Mouse (Mus musculus) cortical plate, adult 2 months (tissue): ENCODE measurements around the gene Twf1. TPM values are rescaled to one million over a fixed set of nuclear protein-coding genes. Genes with fewer than 3 reads are reported as not detected.
A peak's percentile ranks its signal among the peaks of the same experiment; 100 is the strongest.

ENCODE experiments used
- H3K27ac ChIP-seq: fragments of 200-500 bp; 2 replicates; pipeline ENCODE4 v1.5.1; 2012; ENCODE audit warnings: low read length, control low read depth, inconsistent platforms; ENCODE audit not compliant: insufficient read depth
- H3K4me1 ChIP-seq: fragments of 200-500 bp; 2 replicates; pipeline ENCODE4 v1.6.1; 2011; ENCODE audit warnings: low read length; ENCODE audit not compliant: control insufficient read depth, insufficient read depth
- H3K4me3 ChIP-seq: fragments of 200-500 bp; 2 replicates; pipeline ENCODE4 v1.5.1; 2011; ENCODE audit warnings: mild to moderate bottlenecking, low read length, control low read depth; ENCODE audit not compliant: insufficient read depth
- CTCF ChIP-seq: fragments of 200-500 bp; IDR thresholded peaks from 2 replicates; pipeline ENCODE4 v1.5.1; 2011; ENCODE audit warnings: mild to moderate bottlenecking, control low read depth, low read length; ENCODE audit not compliant: insufficient read depth; ENCODE audit errors: extremely low read depth
- POLR2A ChIP-seq: fragments of 200-500 bp; IDR thresholded peaks from 2 replicates; pipeline ENCODE4 v1.6.1; 2011; ENCODE audit warnings: mild to moderate bottlenecking, low read length, control low read depth; ENCODE audit not compliant: insufficient read depth; ENCODE audit errors: extremely low read depth
- polyA plus RNA-seq: library from polyadenylated mRNA; depleted of rRNA; stranded (reverse); fragments of >200 nt; gene quantifications from 2 replicates; pipeline ENCODE4 v1.2.3, GENCODE M21; 2012

Twf1 gene
- polyA plus RNA-seq, 1 experiment, result 42.0 TPM

GRCm38 (mm10) chr15:94582000-94582593 is 7.6 kb downstream of the Twf1 start:
- TF ChIP-seq POLR2A (no peak), CTCF (no peak)
- Histone ChIP-seq H3K4me3 (no peak overlapping the region), H3K4me1 (no peaks in the 10 kb centered on the region), H3K27ac (no peak overlapping the region)

DNA sequence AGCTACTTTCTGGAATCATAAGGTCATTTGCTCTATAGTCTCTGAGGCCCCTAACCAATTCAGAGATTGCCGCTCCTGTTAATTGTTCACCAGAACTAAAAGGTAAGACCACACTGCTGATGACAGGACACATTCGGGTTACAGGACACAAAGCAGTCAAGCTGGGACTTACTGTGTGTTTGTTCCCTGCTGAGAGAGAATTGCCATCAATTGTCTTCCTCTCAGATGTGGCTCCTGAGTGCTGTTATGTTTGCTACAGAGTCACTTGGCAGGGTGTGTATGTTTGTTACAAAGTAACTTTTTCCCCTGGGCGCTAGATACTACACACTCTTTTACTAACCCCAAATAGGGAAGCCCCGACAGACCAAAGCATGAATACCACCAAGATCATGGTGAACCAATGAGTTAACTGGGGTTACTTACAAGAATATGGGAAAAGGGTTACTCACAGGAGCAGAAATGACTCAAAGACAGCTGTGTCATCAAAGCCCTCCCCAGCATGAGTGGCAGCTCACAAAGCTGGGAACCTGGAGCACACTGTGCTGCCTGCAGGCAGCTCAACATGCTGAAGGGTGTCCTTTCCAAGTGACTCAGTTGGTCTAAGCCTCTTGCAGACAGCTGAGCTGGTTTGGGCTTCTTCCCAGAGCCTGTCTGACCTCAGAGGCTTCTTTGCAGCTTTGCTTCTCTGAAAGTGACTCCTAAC is 15.0 kb downstream of the Twf1 start:
- H3K4me1 ChIP-seq, result no peaks in the 10 kb centered on the region
- no peak overlapping the region for H3K27ac ChIP-seq
- TF ChIP-seq CTCF (no peak), POLR2A (no peak)
- no peak overlapping the region for H3K4me3 ChIP-seq

GRCm38 (mm10) chr15:94572746-94573145 is 16.9 kb downstream of the Twf1 start:
- Histone ChIP-seq H3K4me1 (no peaks in the 10 kb centered on the region), H3K4me3 (no peak overlapping the region), H3K27ac (no peak overlapping the region)
- TF ChIP-seq POLR2A, result no peak
- TF ChIP-seq CTCF, result no peak

GRCm38 (mm10) chr15:94571501-94571900 is 18.2 kb downstream of the Twf1 start:
- no peaks in the 10 kb centered on the region for H3K4me1 ChIP-seq
- no peak overlapping the region for H3K27ac ChIP-seq
- TF ChIP-seq POLR2A (no peak), CTCF (no peak)
- no peak overlapping the region for H3K4me3 ChIP-seq

DNA sequence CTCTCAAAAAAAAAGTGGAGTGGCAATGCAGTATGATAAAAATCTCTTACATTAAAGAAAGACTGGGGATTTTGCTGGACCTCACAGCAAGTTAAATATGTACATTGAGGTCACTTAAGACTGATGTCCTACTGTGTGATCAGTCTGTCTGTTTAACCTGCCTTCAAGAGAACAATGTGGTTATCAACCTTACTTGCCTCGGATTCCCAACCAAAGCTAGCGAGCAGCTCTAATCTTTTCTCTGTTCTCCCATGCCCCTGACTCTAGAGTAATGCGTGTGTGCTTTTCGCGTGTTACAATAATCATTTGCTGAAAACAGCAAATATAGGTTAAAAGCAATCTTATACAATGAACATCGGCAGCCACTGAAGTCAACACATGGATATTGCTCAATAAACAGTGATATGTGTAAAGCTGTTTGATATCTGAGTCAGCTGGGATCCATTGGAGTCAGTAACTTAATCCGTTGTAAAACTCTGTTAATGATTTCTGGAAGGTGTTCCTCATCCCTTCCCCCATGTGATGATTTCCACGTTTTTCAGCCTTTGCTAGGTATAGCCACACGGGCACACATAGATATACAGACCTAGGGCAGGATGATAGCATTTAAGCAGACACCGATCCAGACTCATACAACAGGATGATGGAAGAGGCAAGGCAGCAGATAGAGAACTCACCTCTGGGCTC is 21.1 kb downstream of the Twf1 start:
- Histone ChIP-seq H3K4me1 (no peaks in the 10 kb centered on the region), H3K27ac (no peak overlapping the region), H3K4me3 (no peak overlapping the region)
- TF ChIP-seq POLR2A, result no peak
- no peak for TF ChIP-seq CTCF

DNA sequence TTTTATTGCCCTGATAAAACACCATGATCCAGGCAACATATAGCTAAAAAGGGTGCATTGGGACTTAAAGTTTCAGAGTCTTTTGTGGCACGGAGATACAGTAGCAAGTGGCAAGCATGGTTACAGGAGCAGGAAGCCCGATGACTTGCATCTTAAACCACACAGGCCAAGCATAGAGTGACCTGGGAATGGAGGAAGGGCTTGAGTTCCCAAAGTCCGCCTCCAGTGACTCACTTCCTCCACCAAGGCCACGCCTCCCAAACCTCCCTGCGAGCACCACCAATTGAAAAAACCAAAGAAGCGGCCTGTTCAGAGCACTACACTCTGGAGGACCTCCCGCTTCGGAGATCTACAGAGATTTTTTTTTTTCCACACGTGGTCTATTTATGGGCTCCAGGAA is 23.8 kb downstream of the Twf1 start:
- no peaks in the 10 kb centered on the region for H3K4me1 ChIP-seq
- no peak overlapping the region for H3K27ac ChIP-seq
- H3K4me3 ChIP-seq, result no peak overlapping the region
- TF ChIP-seq POLR2A, result no peak
- no peak for TF ChIP-seq CTCF

DNA sequence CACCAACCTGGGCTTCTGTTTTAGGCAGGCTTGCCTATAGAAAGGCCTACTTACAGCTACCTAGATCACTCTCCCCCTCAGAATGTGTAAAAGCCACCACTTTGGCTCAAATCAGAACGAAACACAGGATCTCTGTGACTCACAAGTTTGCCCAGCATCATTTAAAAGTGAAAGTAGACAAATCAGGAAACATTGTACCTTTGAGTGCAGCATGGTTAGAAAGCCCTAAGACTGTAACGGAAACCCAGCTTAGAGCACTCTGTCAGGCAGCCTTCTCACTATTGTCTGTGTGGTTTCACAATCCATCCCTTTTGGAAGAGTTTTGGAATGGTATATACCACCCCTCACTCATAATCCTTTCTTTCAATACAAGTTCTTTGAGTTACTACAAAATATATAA is 24.8 kb downstream of the Twf1 start:
- no peaks in the 10 kb centered on the region for H3K4me1 ChIP-seq
- no peak overlapping the region for H3K27ac ChIP-seq
- no peak for TF ChIP-seq CTCF
- no peak for TF ChIP-seq POLR2A
- H3K4me3 ChIP-seq, result no peak overlapping the region

DNA sequence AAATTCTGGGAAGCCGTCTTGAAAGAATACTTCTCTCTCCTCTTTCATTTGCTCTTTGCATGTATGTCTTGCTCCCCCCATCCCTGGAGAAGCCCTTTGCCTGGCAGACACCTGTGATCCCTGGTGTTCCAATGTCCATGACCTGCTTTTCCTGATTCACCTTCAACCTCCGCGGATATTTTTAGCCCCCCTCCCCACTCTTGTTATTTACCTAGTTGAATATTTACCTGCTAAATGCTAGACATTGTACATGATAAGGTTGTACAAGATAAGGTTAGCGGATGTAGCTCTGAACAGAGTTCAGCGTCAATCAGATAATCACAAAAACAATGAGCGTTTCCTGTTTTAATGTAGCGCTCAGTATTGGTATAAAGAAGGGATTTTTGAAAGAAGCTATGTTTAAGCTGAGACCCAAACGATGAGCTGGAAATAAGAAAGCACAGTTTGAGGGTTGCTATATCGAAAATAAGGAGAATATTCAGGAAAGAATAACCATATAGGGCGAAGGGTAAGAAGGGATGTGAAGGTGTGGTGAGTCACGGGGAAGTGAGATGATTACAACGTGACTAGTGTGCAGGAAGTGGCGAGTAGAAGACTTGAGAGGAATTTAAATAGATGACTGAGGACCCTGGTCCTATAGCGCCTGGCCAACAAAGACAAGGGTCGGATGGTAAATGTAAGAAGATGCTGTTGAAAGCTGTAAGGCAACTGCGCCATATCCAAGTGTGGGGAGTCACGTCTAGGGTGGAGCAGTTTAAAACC is 30.6 kb downstream of the Twf1 start:
- Histone ChIP-seq H3K4me1 (no peaks in the 10 kb centered on the region), H3K27ac (no peak overlapping the region), H3K4me3 (no peak overlapping the region)
- TF ChIP-seq POLR2A (no peak), CTCF (no peak)

DNA sequence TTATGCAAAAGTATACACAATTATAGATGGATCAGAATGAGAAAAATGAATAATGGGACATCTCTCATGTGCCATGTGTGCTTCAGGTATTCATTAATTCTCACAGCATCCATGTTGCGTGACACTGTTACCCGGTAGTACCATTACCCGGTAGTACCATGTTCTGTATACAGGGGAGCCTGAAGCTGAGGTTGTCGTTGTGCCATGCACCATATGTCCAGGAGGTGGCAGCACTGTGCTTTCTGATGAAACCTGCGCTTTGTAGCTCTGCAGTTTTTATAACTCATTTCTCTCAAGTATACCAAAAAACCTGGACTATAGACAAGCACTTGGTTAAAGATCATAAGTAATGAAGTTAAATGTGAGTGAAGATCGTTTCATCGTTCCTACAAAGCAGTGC is 32.2 kb downstream of the Twf1 start:
- H3K4me1 ChIP-seq, result no peaks in the 10 kb centered on the region
- H3K4me3 ChIP-seq, result no peak overlapping the region
- H3K27ac ChIP-seq, result no peak overlapping the region
- TF ChIP-seq POLR2A, result no peak
- TF ChIP-seq CTCF, result peak; percentile 98
